Mouse (Mus musculus): ENCODE measurements around the gene Cdr2l. TPM values are rescaled to one million over a fixed set of nuclear protein-coding genes. Genes with fewer than 3 reads are reported as not detected.

Cdr2l gene
- total and polyA plus RNA-seq, 3 experiments = not detected

GRCm38 (mm10) chr11:115382891-115383290 is 1.2 kb downstream of the Cdr2l start:
- Histone ChIP-seq H3K36me3 (replicated peaks in 1 of 2; ENCODE audit: control insufficient read depth in 1 of 2, insufficient read depth in 1 of 2, low read length in 1 of 2) (no peaks in the 10 kb centered on the region), H3K4me2 (ENCODE audit: insufficient read depth, low read depth, poor library complexity, severe bottlenecking) (no peak overlapping the region), H3K79me2 (replicated peaks; ENCODE audit: control insufficient read depth, extremely low read depth, insufficient read depth, poor library complexity, severe bottlenecking) (no peaks in the 10 kb centered on the region), H3K4me3 (replicated peaks in 1 of 3; ENCODE audit: low read depth in 2 of 3, low read length in 2 of 3, poor library complexity in 1 of 3) (no peak overlapping the region), H3K9me3 (replicated peaks; ENCODE audit: low read length) (peaks cover 18% of the 10 kb centered on the region), H3K27me3 (replicated peaks) (peaks cover 66% of the 10 kb centered on the region), H3K27ac (ENCODE audit: insufficient read depth, low read depth) (no peak overlapping the region), H3K4me1 (ENCODE audit: control insufficient read depth in 1 of 2, insufficient read depth in 2 of 2) (no peaks in the 10 kb centered on the region), H3K9ac (ENCODE audit: insufficient read depth, low read depth) (no peak overlapping the region)
- dilution Hi-C loops (cut with MboI; ENCODE audit: extremely low pct_ligation_motif_present, extremely low pct_unique_long_range_greater_than_20kb, low sequenced_read_pairs) = no loop called here
- no peak for DNase-seq (ENCODE audit: extremely low read depth)
- TF ChIP-seq NELFE (IDR thresholded peaks at IDR 0.05; ENCODE audit: low read depth, low read length) (no peak), MXI1 (IDR thresholded peaks at IDR 0.05; ENCODE audit: low read depth, low read length) (no peak), IRF4 (IDR thresholded peaks at IDR 0.05; ENCODE audit: low read depth, low read length) (no peak), USF1 (IDR thresholded peaks at IDR 0.05; ENCODE audit: low read depth, low read length) (no peak), HCFC1 (IDR thresholded peaks at IDR 0.05; ENCODE audit: low read depth, low read length) (no peak), RCOR1 (conservative IDR thresholded peaks at IDR 0.05; ENCODE audit: low read depth, low read length) (no peak), KAT2A (IDR thresholded peaks at IDR 0.05; ENCODE audit: insufficient replicate concordance, low read length) (no peak), E2F4 (IDR thresholded peaks at IDR 0.05; ENCODE audit: insufficient replicate concordance, low read depth, low read length) (no peak), GABPA (IDR thresholded peaks at IDR 0.05; ENCODE audit: insufficient replicate concordance, low read depth, low read length) (no peak)
- in situ Hi-C loops (cut with MboI; ENCODE audit: low pct_ligation_motif_present, low pct_unique_long_range_greater_than_20kb, low sequenced_read_pairs) = no loop called here

GRCm38 (mm10) chr11:115383701-115384474 is 2.2 kb downstream of the Cdr2l start:
- Histone ChIP-seq H3K27me3 (replicated peaks) (peaks cover 65% of the 10 kb centered on the region), H3K9me3 (replicated peaks; ENCODE audit: low read length) (peaks cover 9% of the 10 kb centered on the region), H3K27ac (ENCODE audit: insufficient read depth, low read depth) (no peak overlapping the region), H3K4me1 (ENCODE audit: control insufficient read depth in 1 of 2, insufficient read depth in 2 of 2) (no peaks in the 10 kb centered on the region), H3K4me3 (replicated peaks in 1 of 3; ENCODE audit: low read depth in 2 of 3, low read length in 2 of 3, poor library complexity in 1 of 3) (no peak overlapping the region), H3K9ac (ENCODE audit: insufficient read depth, low read depth) (no peak overlapping the region), H3K36me3 (replicated peaks in 1 of 2; ENCODE audit: control insufficient read depth in 1 of 2, insufficient read depth in 1 of 2, low read length in 1 of 2) (no peaks in the 10 kb centered on the region), H3K79me2 (replicated peaks; ENCODE audit: control insufficient read depth, extremely low read depth, insufficient read depth, poor library complexity, severe bottlenecking) (no peaks in the 10 kb centered on the region), H3K4me2 (ENCODE audit: insufficient read depth, low read depth, poor library complexity, severe bottlenecking) (no peak overlapping the region)
- dilution Hi-C loops (cut with MboI; ENCODE audit: extremely low pct_ligation_motif_present, extremely low pct_unique_long_range_greater_than_20kb, low sequenced_read_pairs) = no loop called here
- TF ChIP-seq E2F4 (IDR thresholded peaks at IDR 0.05; ENCODE audit: insufficient replicate concordance, low read depth, low read length) (no peak), ZC3H11A (IDR thresholded peaks at IDR 0.05; ENCODE audit: low read depth, low read length) (no peak), SMC3 (IDR thresholded peaks at IDR 0.05; ENCODE audit: low read depth, low read length) (no peak), MEF2A (IDR thresholded peaks at IDR 0.05; ENCODE audit: borderline replicate concordance, low read depth, low read length) (no peak), POLR2A (IDR thresholded peaks at IDR 0.05; ENCODE audit: low read depth, low read length) (no peak), PAX5 (IDR thresholded peaks at IDR 0.05; ENCODE audit: low read length) (no peak), BHLHE40 (IDR thresholded peaks at IDR 0.05; ENCODE audit: low read depth, low read length) (no peak), MYC (IDR thresholded peaks at IDR 0.05; ENCODE audit: low read depth, low read length) (no peak), MXI1 (IDR thresholded peaks at IDR 0.05; ENCODE audit: low read depth, low read length) (no peak), NRF1 (IDR thresholded peaks at IDR 0.05; ENCODE audit: low read depth, low read length) (no peak), USF2 (conservative IDR thresholded peaks at IDR 0.05; ENCODE audit: low read depth, low read length) (no peak), ETS1 (conservative IDR thresholded peaks at IDR 0.05; ENCODE audit: low read depth, low read length) (no peak), TBP (conservative IDR thresholded peaks at IDR 0.05; ENCODE audit: low read depth, low read length) (no peak), MAFK (IDR thresholded peaks at IDR 0.05; ENCODE audit: insufficient replicate concordance, low read length) (no peak), ZMIZ1 (IDR thresholded peaks at IDR 0.05; ENCODE audit: low read depth, low read length) (no peak)
- no peak for DNase-seq (ENCODE audit: extremely low read depth)
- in situ Hi-C loops (cut with MboI; ENCODE audit: low pct_ligation_motif_present, low pct_unique_long_range_greater_than_20kb, low sequenced_read_pairs) = no loop called here
